Mouse (Mus musculus): ENCODE measurements around the gene Dennd6a. TPM values are rescaled to one million over a fixed set of nuclear protein-coding genes. Genes with fewer than 3 reads are reported as not detected.
A peak's percentile ranks its signal among the peaks of the same experiment; 100 is the strongest.

Dennd6a gene
- polyA plus RNA-seq, 1 experiment from 2014 or later = 24.8 TPM

DNA sequence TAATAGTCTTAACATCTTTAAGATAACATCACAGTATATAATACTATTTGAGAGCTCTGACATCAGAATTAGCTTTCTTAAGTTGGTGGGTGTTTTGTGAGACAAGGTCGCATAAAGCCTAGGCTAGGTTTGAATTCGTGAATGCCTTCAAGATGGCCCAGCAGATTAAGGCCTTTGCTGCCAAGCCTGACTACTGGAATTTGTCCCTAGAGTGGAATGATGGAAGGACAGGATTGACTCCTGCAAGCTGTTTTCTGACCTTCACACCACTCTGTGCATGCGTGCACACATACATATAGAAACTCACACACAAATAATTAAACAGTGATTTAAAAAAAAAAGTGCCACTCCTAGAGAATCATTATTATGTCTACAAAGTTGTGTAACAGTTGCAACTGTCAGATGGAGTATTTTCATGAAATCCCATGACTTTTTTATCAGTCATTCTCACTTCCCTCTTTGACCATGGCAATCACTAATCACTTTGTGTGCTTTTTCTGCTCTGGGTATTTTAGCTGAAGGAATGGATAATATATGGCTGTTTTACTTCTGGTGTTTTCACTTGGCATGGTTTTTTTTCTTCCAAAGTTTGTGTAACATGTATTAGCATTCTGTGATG lies 69.5 kb downstream of the Dennd6a start:
- Histone ChIP-seq H3K27ac (ENCODE audit: low read depth, low read length) (no peak overlapping the region), H3K9me3 (ENCODE audit: control insufficient read depth, low read length) (no peaks in the 10 kb centered on the region), H3K9ac (ENCODE audit: low read depth, low read length) (no peak overlapping the region), H3K4me3 (ENCODE audit: low read depth, low read length) (no peak overlapping the region), H3K27me3 (replicated peaks; ENCODE audit: control insufficient read depth, insufficient read depth, low read length) (no peaks in the 10 kb centered on the region), H3K4me1 (replicated peaks; ENCODE audit: control insufficient read depth, insufficient read depth, low read length) (peaks cover 5% of the 10 kb centered on the region; the same call in 1 of the 2 replicates), H3K4me2 (no peak overlapping the region), H3K36me3 (ENCODE audit: control insufficient read depth, insufficient read depth, low read length) (peaks cover 6% of the 10 kb centered on the region; the same call in 1 of the 2 replicates)
- WGBS = 66% methylated on average over 3 of the region's 3 CpGs
- ATAC-seq (replicated peaks; ENCODE audit: low FRiP score) = no peak
- no peak for DNase-seq (ENCODE audit: low spot score)

DNA sequence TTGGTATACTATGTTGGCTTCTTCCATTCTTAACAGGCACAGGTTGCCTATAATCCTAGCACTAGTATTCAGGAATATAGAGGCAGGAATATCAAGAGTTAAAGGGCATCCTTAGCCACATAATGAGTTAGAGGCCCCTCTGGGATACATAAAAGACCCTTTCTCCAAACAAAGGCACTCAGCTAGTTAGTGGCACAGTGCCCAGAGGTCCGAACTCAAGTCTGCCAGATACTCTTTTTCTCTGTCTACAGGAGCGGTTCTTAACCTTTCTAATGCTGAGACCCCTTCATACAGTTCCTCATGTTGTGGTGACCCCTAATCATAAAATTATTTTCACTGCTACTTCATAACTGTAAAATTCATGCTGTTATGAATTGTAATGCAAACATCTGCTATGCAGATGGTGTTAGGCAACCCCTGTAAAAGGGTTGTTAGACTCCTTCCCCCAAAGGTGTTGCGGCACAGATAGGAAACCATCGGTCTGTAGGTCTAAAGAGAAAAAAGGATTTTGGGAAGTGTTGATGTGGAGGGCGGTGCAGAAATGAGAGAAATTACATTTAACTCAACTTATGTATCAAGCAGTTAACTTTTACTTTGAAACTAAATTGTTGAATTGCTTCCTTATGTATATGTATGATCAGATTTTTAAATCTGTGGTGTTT lies 72.5 kb downstream of the Dennd6a start:
- 87% methylated on average over 5 of the region's 5 CpGs for WGBS
- H3K36me3 ChIP-seq (ENCODE audit: control insufficient read depth, insufficient read depth, low read length) = peaks cover 8% of the 10 kb centered on the region; the same call in 1 of the 2 replicates
- no peak overlapping the region for H3K27ac ChIP-seq (ENCODE audit: low read depth, low read length)
- ATAC-seq (replicated peaks; ENCODE audit: low FRiP score) = no peak
- no peak overlapping the region for H3K9ac ChIP-seq (ENCODE audit: low read depth, low read length)
- H3K4me2 ChIP-seq = no peak overlapping the region
- no peaks in the 10 kb centered on the region for H3K27me3 ChIP-seq (replicated peaks; ENCODE audit: control insufficient read depth, insufficient read depth, low read length)
- H3K9me3 ChIP-seq (ENCODE audit: control insufficient read depth, low read length) = no peaks in the 10 kb centered on the region
- H3K4me3 ChIP-seq (ENCODE audit: low read depth, low read length) = no peak overlapping the region
- DNase-seq (ENCODE audit: low spot score) = no peak
- no peaks in the 10 kb centered on the region for H3K4me1 ChIP-seq (replicated peaks; ENCODE audit: control insufficient read depth, insufficient read depth, low read length)

DNA sequence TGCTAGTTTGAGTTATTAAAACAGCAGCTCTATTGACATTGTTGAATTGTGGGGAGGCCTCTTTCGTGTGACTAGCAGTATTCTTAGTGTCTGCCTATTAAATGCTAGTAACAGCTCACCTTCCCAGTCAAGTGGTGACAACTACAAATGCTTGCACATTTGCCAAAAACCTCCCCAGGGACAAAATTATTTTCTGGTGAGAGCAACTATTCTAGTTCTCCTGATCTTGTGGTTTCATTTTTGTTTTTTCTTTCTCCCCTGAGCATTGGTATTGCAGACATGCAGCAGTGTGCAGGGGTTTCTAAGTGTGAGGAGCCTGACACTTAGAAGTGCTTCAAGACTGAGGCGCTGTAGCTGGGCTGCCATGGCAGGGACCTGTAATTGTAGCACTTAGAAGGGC lies 74.2 kb downstream of the Dennd6a start:
- Histone ChIP-seq H3K36me3 (ENCODE audit: control insufficient read depth, insufficient read depth, low read length) (peaks cover 8% of the 10 kb centered on the region; the same call in 1 of the 2 replicates), H3K9ac (ENCODE audit: low read depth, low read length) (no peak overlapping the region), H3K4me2 (no peak overlapping the region), H3K4me3 (ENCODE audit: low read depth, low read length) (no peak overlapping the region), H3K27ac (ENCODE audit: low read depth, low read length) (no peak overlapping the region), H3K9me3 (ENCODE audit: control insufficient read depth, low read length) (no peaks in the 10 kb centered on the region), H3K4me1 (replicated peaks; ENCODE audit: control insufficient read depth, insufficient read depth, low read length) (no peaks in the 10 kb centered on the region), H3K27me3 (replicated peaks; ENCODE audit: control insufficient read depth, insufficient read depth, low read length) (no peaks in the 10 kb centered on the region)
- no peak for ATAC-seq (replicated peaks; ENCODE audit: low FRiP score)
- 92% methylated on average over 2 of the region's 2 CpGs for WGBS
- no peak for DNase-seq (ENCODE audit: low spot score)

DNA sequence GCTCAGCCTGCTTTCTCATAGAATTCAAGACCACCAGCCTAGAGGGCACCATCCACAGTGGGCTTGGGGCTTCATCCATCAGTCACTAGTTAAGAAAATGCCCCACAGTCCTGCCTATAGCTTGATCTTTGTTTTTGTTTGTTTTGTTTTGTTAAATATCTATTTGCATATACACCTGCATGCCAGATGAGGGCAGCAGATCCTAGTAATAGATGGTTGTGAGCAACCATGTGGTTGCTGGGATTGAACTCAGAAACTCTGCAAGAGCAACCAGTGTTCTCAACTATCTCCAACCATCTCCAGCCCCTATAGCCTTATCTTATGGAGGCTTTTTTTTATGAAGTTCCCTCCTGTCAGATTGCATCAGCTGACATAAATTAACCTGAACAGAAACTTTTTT lies 78.2 kb downstream of the Dennd6a start:
- H3K9me3 ChIP-seq (ENCODE audit: control insufficient read depth, low read length) = no peaks in the 10 kb centered on the region
- no peak overlapping the region for H3K9ac ChIP-seq (ENCODE audit: low read depth, low read length)
- no peak overlapping the region for H3K27ac ChIP-seq (ENCODE audit: low read depth, low read length)
- peaks cover 17% of the 10 kb centered on the region; the same call in 1 of the 2 replicates for H3K36me3 ChIP-seq (ENCODE audit: control insufficient read depth, insufficient read depth, low read length)
- DNase-seq (ENCODE audit: low spot score) (no peak), ATAC-seq (replicated peaks; ENCODE audit: low FRiP score) (no peak)
- H3K27me3 ChIP-seq (replicated peaks; ENCODE audit: control insufficient read depth, insufficient read depth, low read length) = no peaks in the 10 kb centered on the region
- no peaks in the 10 kb centered on the region for H3K4me1 ChIP-seq (replicated peaks; ENCODE audit: control insufficient read depth, insufficient read depth, low read length)
- no peak overlapping the region for H3K4me2 ChIP-seq
- no peak overlapping the region for H3K4me3 ChIP-seq (ENCODE audit: low read depth, low read length)

DNA sequence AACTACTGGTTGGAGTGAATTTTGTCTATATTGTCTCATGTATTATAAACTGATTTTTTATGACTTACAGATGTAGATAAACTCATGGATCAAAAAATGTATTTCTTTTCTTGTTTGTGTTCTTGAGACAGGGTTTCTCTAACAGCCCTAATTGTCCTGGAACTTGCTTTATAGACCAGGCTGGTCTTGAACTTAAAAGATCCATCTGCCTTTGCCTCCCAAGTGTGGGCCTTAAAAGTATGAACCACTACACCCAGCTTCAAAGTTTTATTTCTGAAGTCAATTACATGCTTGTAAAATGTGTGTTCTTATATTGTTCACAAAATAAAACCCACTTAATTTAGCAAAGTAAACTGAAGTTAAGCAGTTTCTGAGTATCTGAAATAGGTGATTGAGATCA lies 84.5 kb downstream of the Dennd6a start:
- H3K4me2 ChIP-seq = no peak overlapping the region
- H3K36me3 ChIP-seq (ENCODE audit: control insufficient read depth, insufficient read depth, low read length) = peaks cover 13% of the 10 kb centered on the region; the same call in 1 of the 2 replicates
- no peak overlapping the region for H3K27ac ChIP-seq (ENCODE audit: low read depth, low read length)
- ATAC-seq (replicated peaks; ENCODE audit: low FRiP score) (no peak), DNase-seq (ENCODE audit: low spot score) (no peak)
- H3K4me1 ChIP-seq (replicated peaks; ENCODE audit: control insufficient read depth, insufficient read depth, low read length) = no peaks in the 10 kb centered on the region
- no peak overlapping the region for H3K9ac ChIP-seq (ENCODE audit: low read depth, low read length)
- no peaks in the 10 kb centered on the region for H3K27me3 ChIP-seq (replicated peaks; ENCODE audit: control insufficient read depth, insufficient read depth, low read length)
- H3K4me3 ChIP-seq (ENCODE audit: low read depth, low read length) = no peak overlapping the region
- no peaks in the 10 kb centered on the region for H3K9me3 ChIP-seq (ENCODE audit: control insufficient read depth, low read length)

DNA sequence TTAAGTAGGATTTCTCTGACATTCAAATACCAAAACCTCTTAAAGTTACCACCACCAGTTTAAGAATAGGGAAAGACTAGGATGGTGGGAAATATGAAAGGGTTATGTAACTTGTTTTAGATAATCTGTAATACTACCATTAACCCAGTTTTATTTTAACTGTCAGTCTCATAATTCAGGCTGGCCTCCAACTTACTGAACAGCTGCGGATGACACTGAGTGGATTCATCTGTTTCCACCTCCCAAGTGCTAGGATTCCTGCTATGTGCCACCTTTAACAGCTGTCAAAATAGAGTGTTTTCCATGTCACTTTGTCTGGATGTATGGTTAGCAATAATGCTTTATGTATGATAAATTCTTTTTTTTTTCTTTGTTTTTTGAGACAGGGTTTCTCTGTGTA lies 86.6 kb downstream of the Dennd6a start:
- no peak overlapping the region for H3K4me2 ChIP-seq
- H3K27me3 ChIP-seq (replicated peaks; ENCODE audit: control insufficient read depth, insufficient read depth, low read length) = no peaks in the 10 kb centered on the region
- 85% methylated on average over 1 of the region's 1 CpGs for WGBS
- DNase-seq (ENCODE audit: low spot score) = no peak
- no peaks in the 10 kb centered on the region for H3K9me3 ChIP-seq (ENCODE audit: control insufficient read depth, low read length)
- peaks cover 5% of the 10 kb centered on the region; the same call in 1 of the 2 replicates for H3K36me3 ChIP-seq (ENCODE audit: control insufficient read depth, insufficient read depth, low read length)
- no peaks in the 10 kb centered on the region for H3K4me1 ChIP-seq (replicated peaks; ENCODE audit: control insufficient read depth, insufficient read depth, low read length)
- no peak overlapping the region for H3K4me3 ChIP-seq (ENCODE audit: low read depth, low read length)
- no peak overlapping the region for H3K9ac ChIP-seq (ENCODE audit: low read depth, low read length)
- no peak for ATAC-seq (replicated peaks; ENCODE audit: low FRiP score)
- no peak overlapping the region for H3K27ac ChIP-seq (ENCODE audit: low read depth, low read length)

DNA sequence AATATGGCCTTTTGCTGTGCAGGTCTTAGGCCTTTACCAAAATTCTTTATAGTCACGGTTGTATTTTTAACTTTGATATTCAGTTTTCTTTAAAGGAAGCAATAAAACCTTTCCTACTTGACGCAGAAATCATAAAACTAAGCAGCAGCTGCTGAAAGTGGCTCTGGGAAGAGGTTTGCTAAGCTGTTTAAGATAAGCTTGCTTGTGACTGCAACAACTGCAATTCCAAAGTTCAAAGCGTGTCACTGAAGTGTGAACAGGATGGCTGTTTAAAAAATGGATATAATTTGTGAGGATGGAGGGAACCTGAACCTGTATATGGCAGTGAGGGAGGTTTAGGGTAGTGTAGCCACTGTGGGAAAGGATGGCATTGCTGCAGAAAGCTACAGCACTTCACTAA lies 88.4 kb downstream of the Dennd6a start:
- Histone ChIP-seq H3K4me1 (replicated peaks; ENCODE audit: control insufficient read depth, insufficient read depth, low read length) (peaks cover 4% of the 10 kb centered on the region), H3K9ac (ENCODE audit: low read depth, low read length) (no peak overlapping the region), H3K27me3 (replicated peaks; ENCODE audit: control insufficient read depth, insufficient read depth, low read length) (no peaks in the 10 kb centered on the region), H3K36me3 (ENCODE audit: control insufficient read depth, insufficient read depth, low read length) (peaks cover 3% of the 10 kb centered on the region; the same call in 1 of the 2 replicates), H3K27ac (ENCODE audit: low read depth, low read length) (0 out of 2 replicates have a peak overlapping the region, but pooled peaks have one; percentile 0), H3K4me3 (ENCODE audit: low read depth, low read length) (no peak overlapping the region), H3K4me2 (no peak overlapping the region), H3K9me3 (ENCODE audit: control insufficient read depth, low read length) (no peaks in the 10 kb centered on the region)
- WGBS = 82% methylated on average over 3 of the region's 3 CpGs
- no peak for DNase-seq (ENCODE audit: low spot score)
- no peak for ATAC-seq (replicated peaks; ENCODE audit: low FRiP score)

DNA sequence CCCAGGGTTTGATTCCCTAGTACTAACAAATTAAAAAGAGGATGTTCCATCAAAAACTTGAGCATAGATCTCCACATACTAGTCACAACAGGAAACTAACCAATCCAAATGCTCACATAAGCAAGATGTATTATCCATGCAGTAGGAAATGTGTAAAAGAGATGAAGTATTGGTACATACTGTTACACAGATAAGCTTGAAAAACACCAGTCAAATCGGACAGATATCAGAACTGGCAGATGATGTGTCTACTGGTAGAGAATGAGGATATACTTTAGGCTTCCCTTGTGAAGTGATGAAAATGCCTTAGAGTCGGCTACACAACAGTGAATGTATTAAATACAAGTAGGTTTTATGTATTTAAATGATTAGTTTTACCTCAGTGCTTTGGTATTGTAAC lies 88.8 kb downstream of the Dennd6a start:
- Histone ChIP-seq H3K27ac (ENCODE audit: low read depth, low read length) (0 out of 2 replicates have a peak overlapping the region, but pooled peaks have one; percentile 0), H3K36me3 (ENCODE audit: control insufficient read depth, insufficient read depth, low read length) (peaks cover 3% of the 10 kb centered on the region; the same call in 1 of the 2 replicates)
- ATAC-seq (replicated peaks; ENCODE audit: low FRiP score) = no peak

DNA sequence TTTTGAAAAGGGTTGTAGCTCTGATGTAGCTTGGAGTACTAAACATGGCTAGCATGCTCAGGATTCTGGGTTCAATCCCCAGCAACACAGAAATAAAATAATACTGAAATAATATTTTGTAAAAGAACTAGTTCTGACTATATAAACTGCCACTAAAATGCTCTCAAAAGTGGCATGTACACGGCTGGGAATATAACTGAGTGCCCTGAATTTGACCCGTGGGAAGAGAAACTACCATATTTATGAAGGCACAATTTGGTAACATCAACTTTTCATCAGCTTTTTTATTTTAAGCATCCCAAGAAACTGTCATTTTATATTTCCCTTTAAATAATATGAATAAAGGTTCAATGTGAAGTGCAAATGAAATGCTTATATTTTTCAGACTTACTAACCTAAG lies 90.2 kb downstream of the Dennd6a start:
- Histone ChIP-seq H3K9me3 (ENCODE audit: control insufficient read depth, low read length) (no peaks in the 10 kb centered on the region), H3K27ac (ENCODE audit: low read depth, low read length) (no peak overlapping the region), H3K36me3 (ENCODE audit: control insufficient read depth, insufficient read depth, low read length) (peaks cover 3% of the 10 kb centered on the region; the same call in 1 of the 2 replicates), H3K4me3 (ENCODE audit: low read depth, low read length) (no peak overlapping the region), H3K4me1 (replicated peaks; ENCODE audit: control insufficient read depth, insufficient read depth, low read length) (peaks cover 7% of the 10 kb centered on the region), H3K4me2 (no peak overlapping the region), H3K9ac (ENCODE audit: low read depth, low read length) (no peak overlapping the region), H3K27me3 (replicated peaks; ENCODE audit: control insufficient read depth, insufficient read depth, low read length) (no peaks in the 10 kb centered on the region)
- DNase-seq (ENCODE audit: low spot score) = no peak
- no peak for ATAC-seq (replicated peaks; ENCODE audit: low FRiP score)
- 86% methylated on average over 2 of the region's 2 CpGs for WGBS

More for the DNA sequence above, 88.8 kb downstream of the Dennd6a start:
- H3K9me3 ChIP-seq (ENCODE audit: control insufficient read depth, low read length) = no peaks in the 10 kb centered on the region
- no peak overlapping the region for H3K4me2 ChIP-seq
- no peak overlapping the region for H3K4me3 ChIP-seq (ENCODE audit: low read depth, low read length)
- 75% methylated on average over 2 of the region's 2 CpGs for WGBS
- no peak for DNase-seq (ENCODE audit: low spot score)
- H3K27me3 ChIP-seq (replicated peaks; ENCODE audit: control insufficient read depth, insufficient read depth, low read length) = no peaks in the 10 kb centered on the region
- peaks cover 7% of the 10 kb centered on the region for H3K4me1 ChIP-seq (replicated peaks; ENCODE audit: control insufficient read depth, insufficient read depth, low read length)
- H3K9ac ChIP-seq (ENCODE audit: low read depth, low read length) = no peak overlapping the region

Data from liver, embryonic 11.5 days (tissue).